Mouse (Mus musculus) left cerebral cortex, postnatal 36 days (tissue): ENCODE measurements at regions not wholly inside any gene's neighbourhood (a gene's known extent, or its start where the extent isn't known, plus 50 kb on each side); places are given as distances from the start of the nearest gene placed in this dataset.

Source experiments
- DNase-seq, 2 experiments: peaks; one replicate each; pipeline ENCODE4 v3.0.0; 2021 to 2022; ENCODE audit warnings: low spot score in 2 of 2, mixed read lengths in 1 of 2
- intact Hi-C: fragments of 180-260 bp; cut with DNase I; formaldehyde crosslinking; loops from one replicate; pipeline ENCODE4 v1.15.1; 2025

GRCm38 (mm10) chr1:90285318-90285717 lies 81.5 kb downstream of the Ackr3 start:
- no peak for DNase-seq
- intact Hi-C loops = no loop called here

DNA sequence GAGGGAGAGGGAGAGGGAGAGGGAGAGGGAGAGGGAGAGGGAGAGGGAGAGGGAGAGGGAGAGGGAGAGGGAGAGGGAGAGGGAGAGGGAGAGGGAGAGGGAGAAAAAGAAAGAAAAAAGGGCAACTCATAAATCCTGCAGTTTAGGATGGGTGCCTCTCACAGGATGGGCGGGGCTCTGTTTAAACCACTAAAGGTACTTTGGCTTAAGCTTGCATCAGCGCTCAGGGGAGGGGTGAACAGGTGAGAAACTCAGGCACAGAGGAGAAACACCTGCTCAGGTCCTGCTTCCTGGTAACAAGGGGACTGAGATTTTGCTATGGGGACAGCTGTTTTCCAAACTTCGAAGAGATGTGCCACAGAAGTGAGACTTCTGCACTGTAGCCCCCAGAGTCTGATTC lies 83.5 kb downstream of the Ackr3 start:
- intact Hi-C loops = no loop called here
- no peak for DNase-seq

DNA sequence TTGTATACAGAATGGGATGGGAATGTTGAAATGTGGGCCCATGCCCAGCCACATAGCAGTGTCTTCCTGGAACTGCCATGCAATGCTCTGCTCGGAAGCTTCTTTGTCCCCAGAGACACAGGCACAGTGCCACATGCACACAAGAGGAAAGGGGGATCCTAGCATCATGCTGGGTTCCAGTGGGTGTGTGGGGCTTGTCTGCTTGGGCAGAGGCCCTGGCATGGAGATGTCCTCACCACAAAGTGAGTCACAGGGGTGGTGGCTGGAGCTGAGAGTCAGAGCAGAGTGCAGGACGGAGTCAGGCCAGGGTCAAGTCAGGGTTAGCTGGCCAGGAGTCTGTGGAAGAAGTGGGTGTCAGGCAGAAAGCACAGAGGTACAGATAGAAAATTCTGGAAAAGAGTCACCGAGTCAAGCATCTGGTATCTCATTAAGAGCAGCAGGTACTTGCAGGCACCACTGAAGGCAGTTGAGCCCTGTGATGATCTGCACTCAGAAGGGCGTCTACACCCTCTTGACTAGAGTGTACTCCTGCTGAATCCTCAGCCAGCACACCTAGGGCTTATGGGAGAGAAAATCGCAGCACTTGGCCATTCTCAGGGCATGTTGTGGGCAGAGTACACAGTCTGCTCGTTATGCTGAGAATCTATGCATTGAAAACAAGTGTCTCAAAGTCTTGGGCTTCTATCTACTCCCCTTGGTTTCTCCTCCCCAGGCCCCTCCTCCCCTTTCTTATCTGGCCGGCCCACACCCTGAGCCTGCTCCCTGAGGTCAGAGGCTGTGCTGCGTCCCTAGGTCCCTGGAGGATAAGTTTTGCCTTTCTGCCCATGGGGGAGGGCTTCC lies 85.3 kb downstream of the Ackr3 start:
- intact Hi-C loops = no loop called here
- no peak for DNase-seq

DNA sequence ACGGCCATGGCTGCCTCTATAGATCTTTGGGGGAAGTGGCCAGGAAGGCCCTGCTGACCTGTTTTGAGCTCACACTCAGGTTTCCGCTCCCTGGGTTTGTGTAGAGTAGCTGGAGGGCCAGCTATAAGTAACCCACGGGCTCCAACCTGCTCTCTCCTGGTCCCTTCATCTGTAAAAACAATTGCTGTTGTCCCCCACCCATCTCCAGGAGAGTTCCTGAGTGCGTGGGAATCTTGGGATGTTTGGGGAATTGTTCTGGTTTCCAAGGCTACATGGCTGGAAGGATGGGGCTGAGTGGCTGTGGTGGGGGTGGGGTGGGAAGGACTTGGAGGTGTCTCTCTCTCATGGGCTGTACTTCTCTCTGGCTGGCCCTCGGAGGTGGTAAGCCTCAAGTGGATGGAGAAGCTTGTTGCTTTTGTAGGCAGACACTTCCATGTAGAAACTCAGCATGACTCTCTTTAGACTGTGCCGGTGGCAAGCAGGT lies 86.0 kb downstream of the Ackr3 start:
- DNase-seq = no peak
- intact Hi-C loops = no loop called here

- DNase-seq = no peak
- intact Hi-C loops = no loop called here
These were observed 86.8 kb downstream of the Ackr3 start for GRCm38 (mm10) chr1:90290428-90291197.

DNA sequence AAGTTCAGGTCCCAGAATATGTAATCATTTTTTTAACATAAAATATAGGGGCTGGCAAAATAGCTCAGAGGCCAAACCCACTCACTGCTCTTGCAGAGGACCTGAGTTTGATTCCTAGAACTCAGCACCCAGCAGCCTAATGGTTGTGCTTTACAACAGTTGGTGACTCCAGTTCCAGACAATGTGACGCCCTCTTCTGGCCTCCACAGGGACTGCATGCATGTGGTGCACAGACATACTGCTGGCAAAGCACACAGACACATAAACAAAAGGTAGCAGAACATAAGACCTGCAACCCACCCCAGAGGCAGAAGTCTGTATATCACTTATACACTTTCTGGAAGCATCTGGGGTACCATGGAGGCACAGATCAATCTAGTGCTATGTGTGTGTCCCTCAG lies 87.5 kb downstream of the Ackr3 start:
- no peak for DNase-seq
- intact Hi-C loops = no loop called here

GRCm38 (mm10) chr1:90297751-90298150 lies 94.0 kb downstream of the Ackr3 start:
- intact Hi-C loops = no loop called here

GRCm38 (mm10) chr1:90300229-90300628 lies 96.4 kb downstream of the Ackr3 start:
- intact Hi-C loops = no loop called here
- DNase-seq = no peak

More at GRCm38 (mm10) chr1:90297751-90298150, 94.0 kb downstream of the Ackr3 start:
- DNase-seq = no peak

DNA sequence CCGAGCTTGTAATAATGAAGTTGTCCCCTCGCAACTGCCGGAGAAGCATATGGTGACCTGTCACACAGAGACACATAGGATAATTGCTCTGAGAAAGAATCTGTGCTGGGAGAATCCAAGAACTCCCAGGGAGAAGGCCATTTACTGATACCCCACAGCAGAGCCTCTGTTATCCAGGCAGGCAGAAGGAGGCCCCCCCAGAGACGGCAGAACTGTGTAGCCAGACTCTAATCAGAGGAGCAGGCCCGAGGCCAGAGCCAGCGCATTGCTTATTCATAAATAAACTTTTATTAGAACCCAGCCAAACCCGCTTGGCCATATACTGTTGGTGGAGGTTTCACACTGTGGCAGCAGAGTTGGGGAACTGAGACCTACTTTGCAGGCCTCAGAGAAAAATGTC lies 100.6 kb downstream of the Ackr3 start:
- intact Hi-C loops = no loop called here
- no peak for DNase-seq

- intact Hi-C loops = no loop called here
These were observed 107.2 kb downstream of the Ackr3 start for GRCm38 (mm10) chr1:90311016-90311415.

GRCm38 (mm10) chr1:90311649-90312442 lies 108.1 kb downstream of the Ackr3 start:
- DNase-seq = no peak
- intact Hi-C loops = no loop called here

More at GRCm38 (mm10) chr1:90311016-90311415, 107.2 kb downstream of the Ackr3 start:
- no peak for DNase-seq

- no peak for DNase-seq
- intact Hi-C loops = no loop called here
These were observed 110.1 kb downstream of the Ackr3 start for GRCm38 (mm10) chr1:90313750-90314359.

- DNase-seq = no peak
- intact Hi-C loops = no loop called here
These were observed 114.1 kb downstream of the Ackr3 start for GRCm38 (mm10) chr1:90317902-90318301.

DNA sequence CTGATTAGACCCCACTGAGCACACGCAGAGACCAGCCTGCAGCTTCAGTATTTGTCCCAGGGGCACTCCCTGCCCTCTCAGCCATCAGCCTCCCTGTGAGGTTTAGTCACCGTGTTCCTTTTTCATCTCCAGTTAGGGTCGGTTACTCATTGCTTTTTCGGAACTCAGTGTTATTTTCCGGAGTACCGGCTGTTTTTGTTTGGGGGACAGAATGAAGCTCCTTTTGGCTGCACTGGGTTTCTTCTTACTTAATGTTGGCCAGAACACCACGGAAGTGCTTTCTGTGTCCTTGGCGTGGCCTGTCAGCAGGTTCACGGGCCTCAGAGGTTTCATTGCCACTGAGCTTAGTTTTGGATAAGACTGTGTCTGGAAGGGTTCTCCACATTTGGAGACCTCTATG lies 114.7 kb downstream of the Ackr3 start:
- intact Hi-C loops = no loop called here
- DNase-seq = no peak

- intact Hi-C loops = no loop called here
- DNase-seq = no peak
These were observed 116.7 kb downstream of the Ackr3 start for GRCm38 (mm10) chr1:90320518-90320917.

DNA sequence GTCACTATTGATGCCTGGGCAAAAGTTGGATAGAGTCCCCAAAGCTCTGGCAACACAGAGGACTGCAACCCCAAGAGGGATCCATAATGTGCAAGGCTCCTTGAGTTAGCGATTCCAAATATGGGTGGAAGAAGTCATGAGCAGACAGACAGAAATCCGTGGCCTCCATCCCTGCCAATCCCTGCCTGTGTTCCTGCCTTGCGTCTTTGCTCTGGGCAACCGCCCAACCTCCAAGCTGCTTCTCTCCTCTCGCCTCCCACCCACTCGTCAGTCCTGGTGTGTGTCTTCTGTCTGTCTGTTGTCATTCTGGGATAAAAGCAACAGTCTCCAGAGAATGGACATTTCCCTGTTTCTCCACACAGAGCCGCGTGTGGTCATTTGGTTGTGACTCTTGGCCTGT lies 117.7 kb downstream of the Ackr3 start:
- DNase-seq = no peak
- intact Hi-C loops = no loop called here

DNA sequence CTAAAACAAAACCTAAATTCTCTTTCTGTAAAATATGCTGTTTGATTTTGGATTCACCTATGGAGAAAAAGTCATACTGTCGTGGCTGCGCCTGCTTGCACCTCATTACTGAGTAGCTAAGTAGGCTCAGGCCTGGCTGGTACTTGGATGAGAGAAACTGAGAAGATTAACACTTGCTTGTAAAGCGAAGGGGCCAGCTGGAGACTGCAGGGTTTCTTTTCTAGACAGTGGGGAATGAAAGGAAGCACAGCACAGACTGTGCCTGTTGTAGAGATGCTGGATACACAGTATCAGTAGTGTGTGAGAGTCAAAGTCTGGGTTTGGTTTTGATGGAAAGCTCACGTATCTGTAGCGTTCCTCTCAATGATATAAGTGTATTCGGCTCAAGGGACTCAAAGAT lies 123.5 kb downstream of the Ackr3 start:
- DNase-seq = no peak
- intact Hi-C loops = no loop called here

- intact Hi-C loops = no loop called here
- no peak for DNase-seq
These were observed 128.8 kb downstream of the Ackr3 start for GRCm38 (mm10) chr1:90332531-90332930.

DNA sequence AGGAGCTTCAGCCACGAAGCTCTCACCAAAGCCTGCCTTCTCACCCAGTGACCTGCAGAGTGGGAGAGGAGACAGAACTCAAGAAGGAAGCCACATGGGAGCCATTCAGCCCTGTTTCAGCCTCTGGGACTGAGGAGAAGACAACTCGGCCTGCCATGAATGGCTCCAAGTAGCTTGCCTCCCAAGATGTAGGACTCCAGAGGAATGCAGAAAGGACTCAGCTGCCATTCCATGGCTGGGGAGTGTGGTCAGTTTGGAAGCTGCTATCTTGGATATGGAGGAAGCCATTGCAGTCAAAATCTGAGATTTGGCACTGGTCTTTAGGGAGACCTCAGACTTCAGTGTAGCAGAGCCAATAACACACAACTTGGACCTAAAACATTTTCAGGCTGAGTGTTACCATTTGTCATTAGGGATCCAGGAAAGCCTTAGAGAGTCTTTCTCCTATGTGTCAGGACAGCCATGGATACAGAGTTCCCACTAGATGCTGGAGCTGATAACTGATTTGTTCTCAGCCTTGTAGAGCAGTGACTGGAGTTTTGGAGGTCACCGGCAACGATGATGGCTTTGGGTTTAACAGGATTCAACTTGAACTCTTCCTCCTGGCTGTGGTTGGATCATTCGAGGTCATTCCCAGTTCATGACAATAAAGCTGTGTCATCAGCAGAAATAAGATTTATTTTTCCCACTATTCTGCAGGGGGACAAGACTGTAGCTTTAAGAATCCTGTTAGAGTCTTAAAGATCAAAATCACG lies 130.1 kb downstream of the Ackr3 start:
- no peak for DNase-seq
- intact Hi-C loops = no loop called here
